Mouse (Mus musculus): ENCODE data around the gene Aars2.

The Aars2 gene

DNA sequence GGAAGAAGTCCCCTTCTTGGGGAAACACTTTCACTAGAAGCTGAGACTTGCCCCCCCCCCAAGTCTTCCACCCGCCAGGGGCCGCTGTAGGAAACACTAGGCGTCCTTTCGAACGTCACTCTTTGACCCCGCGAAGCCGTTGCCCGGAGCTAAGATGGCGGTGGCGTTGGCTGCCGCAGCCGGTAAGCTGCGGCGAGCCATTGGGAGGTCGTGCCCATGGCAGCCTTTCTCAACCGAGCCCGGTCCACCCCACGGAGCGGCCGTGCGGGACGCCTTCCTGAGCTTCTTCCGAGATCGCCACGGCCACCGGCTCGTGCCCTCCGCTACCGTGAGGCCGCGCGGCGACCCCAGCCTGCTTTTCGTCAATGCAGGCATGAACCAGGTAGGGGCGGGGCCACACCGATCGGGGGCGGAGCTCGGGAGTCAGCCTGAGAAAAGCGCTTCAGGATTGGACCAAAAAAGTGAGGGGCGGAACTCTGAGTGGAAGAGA lies at the start of gene Aars2:
Gene Aars2, plus strand, starts transcription at position 142 of the 490 bp plus-strand sequence.
- peak; percentile 94 for DNase-seq

DNA sequence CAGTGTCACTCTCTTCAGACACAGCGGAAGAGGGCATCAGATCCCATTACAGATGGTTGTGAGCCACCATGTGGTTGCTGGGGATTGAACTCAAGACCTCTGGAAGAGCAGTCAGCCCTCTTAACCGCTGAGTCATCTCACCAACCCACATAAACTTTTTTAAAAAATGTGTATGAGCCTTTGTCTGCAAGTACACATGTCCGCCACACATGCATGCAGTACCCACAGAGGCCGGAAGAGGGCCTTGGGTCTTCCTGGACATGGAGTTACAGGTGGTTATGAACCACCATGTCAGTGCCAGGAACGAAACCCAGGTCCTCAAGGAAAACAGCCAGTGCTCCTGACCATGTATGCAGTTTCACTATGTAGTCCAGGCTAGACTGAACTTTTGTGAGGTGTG lies 49.2 kb upstream of the Aars2 start:
- DNase-seq = no peak

DNA sequence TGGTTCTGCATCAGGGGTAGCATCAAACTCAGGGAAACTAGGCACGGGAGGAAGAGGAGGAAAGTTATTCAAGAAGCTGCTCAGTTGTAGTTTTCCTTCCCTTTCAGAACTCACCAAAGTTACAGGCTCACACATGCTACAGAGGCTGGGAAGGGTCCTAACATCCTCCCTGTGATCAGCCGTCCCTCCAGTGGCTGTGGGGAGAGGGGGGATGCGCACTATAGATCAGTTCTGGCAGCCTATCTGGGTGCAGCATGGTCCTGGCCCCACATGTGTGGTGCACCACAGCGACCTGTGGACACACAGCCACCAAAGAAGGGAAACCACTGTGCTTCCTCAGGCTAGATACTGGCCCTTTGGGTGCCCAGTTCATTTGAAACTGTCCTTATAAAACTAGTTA lies 48.1 kb upstream of the Aars2 start:
- no peak for DNase-seq

DNA sequence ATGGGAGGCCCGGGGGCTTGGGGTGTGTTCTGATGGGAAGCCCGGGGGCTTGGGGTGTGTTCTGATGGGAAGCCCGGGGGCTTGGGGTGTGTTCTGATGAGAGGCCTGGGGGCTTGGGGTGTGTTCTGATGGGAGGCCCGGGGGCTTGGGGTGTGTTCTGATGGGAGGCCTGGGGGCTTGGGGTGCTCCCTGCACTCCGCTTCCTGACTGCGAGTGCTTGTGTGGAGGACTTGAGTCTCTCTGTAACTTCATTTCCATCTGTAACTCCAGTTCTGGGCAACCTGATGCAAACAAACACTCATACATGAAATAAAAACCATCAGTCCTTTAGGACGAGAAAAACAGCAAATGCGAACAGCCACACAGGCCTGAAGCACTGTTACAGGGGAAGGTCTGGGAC lies 47.6 kb upstream of the Aars2 start:
- DNase-seq = no peak

- DNase-seq = no peak
Observed at GRCm38 (mm10) chr17:45462506-45462905, 44.1 kb upstream of the Aars2 start.

DNA sequence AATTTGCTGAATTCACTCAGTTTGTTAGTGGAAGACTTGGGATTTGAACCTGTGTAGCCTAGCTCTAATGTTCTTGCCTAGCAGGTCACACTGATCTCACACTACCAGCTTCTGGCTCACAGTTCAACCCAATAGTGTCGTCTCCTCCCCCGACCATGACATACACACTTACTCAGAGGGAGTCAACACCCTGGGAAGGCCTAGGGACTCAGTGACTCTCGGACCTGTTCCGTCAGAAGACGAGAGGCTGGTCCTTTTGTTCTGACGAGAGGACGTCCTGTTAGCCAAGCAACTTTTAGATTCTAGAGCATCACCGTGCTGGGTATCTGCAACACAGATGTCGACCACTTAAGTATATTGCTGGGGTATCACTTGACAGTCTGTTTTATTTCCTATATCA lies 42.4 kb upstream of the Aars2 start:
- DNase-seq = no peak

DNA sequence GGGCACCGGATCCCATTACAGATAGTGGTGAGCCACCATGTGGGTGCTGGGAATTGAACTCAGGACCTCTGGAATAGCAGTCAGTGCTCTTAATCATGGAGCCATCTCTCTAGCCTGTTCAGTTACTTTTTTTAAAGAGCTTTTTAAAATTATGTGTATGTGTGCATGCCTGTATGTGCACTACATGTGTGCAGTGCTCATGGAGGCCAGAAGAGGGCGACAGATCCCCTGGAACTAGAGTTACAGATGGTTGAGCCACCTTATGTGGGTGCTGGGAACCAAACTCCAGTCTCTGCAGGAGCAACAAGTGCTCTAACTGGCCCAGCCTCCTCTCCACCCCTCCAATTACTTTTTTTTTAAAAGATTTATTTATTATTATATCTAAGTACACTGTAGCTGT lies 39.9 kb upstream of the Aars2 start:
- no peak for DNase-seq

DNA sequence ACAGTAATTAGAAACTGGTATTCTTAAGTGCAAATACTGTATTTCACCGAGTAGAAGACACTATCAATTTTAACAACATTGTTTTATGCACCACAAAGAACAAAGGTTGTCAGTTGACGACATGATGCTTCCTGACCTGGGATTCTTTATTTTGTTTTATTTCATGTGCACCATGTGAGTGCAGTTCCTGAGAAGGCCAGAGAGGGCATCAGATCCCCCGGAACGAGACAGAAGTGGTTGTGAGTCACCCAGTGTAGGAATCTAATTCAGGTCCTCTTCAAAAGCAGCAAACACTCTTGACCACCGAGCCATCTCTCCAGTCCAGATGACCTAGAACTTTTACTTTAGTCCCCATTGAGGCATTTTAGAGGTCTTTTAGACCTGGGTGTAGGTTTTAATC lies 38.3 kb upstream of the Aars2 start:
- DNase-seq = no peak

DNA sequence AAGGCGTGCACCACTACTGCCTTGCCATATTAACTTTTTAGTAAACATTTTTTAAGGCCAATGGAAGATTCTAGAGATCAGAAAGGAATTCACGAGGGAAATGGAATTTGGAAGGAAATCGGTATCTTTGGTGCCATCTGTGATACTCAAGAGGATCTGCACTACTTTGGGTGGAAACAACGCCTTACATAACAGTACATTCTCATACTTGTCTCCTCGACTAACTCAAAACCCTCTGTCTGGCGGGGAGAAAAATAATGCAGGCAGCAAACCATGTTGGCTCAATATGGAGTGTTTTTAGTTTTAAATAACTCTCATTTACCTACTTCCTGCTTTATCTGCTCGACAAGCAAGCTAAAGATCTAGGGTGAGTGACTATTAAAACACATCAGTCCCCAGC lies 35.9 kb upstream of the Aars2 start:
- no peak for DNase-seq

DNA sequence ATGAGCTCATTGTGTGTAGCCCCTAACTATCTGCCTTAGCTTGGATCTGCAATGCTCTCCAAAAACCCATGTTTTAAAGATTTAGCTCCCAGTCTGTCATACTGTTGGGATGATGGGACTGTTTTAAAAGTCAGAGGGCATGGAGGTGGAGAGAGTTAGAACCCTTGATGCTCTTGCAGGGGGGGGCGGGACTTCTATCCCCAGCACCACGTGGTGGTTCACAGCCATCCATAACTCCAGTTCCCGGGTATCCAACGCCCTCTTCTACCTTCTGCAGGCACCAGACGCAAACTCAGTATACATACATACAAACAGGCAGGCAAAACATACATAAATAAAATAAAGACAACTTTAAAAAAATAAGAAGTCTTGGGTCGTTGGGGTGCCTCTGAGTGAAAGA lies 33.0 kb upstream of the Aars2 start:
- peak; percentile 37 for DNase-seq

DNA sequence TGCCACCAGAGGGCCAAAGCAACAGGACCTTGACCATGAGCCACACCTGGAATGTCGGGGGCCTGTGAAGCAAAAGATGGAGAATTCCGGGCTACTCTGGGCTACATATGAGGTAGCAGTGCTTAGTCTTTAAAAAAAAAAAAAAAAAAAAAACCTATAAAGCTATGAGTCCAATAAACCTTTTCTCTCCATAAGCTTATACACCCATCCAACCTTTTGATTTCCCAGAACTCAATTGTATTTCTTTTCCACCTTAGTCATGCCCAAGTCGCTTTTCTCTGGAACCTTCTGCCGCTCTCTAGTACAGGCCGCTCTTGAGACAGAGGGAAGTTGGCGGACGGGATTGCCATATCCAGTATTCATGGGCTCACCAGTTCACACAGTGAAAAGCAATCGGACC lies 32.5 kb upstream of the Aars2 start:
- DNase-seq = no peak

DNA sequence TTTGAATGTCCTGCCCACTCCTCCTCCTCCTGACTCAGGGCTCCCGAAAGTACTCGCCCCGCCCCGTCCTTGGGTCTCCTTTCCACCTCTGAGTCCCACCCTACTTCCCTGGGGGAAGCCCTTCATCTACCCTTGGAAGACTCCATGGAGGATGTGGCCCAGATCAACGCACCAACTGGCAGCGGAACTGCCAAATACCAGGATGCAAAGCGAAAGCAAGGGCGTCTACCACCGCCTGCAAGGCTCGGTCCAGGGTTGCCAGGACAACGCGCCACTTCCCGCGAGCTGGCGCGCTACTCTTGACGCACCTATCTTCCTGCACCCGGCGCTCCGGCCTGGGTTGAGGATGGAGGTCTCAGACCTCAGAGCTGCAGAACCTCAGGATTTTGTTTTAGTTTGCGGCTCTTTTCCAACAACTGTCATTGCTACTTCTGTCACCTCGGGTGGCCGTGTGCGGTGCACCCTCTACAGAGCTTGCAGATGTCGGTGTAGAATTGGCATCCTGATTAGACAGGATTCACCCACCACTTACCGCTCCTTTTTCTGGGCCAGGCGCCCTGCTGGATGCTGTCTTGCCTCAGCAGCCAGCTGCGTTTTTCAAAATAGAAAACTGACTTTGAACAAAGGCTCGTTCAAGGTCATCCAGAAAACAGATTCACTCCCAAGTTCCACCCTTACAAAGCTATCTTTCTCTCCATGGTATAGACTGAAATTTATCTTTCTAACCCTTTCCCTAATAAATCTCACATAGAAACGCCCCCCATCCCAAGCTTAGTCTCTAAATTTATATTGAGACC lies 31.8 kb upstream of the Aars2 start, which contains the start of gene Spats1:
Gene Spats1, minus strand, starts transcription at position 747 of the 797 bp plus-strand sequence.
- DNase-seq = peak; percentile 86

GRCm38 (mm10) chr17:45478234-45478825 lies 28.3 kb upstream of the Aars2 start:
- peak; percentile 89 for DNase-seq

- no peak for DNase-seq
Observed at GRCm38 (mm10) chr17:45480429-45480828, 26.2 kb upstream of the Aars2 start.

GRCm38 (mm10) chr17:45485581-45485980 lies 21.1 kb upstream of the Aars2 start:
- no peak for DNase-seq

GRCm38 (mm10) chr17:45487216-45487615 lies 19.4 kb upstream of the Aars2 start:
- no peak for DNase-seq

DNA sequence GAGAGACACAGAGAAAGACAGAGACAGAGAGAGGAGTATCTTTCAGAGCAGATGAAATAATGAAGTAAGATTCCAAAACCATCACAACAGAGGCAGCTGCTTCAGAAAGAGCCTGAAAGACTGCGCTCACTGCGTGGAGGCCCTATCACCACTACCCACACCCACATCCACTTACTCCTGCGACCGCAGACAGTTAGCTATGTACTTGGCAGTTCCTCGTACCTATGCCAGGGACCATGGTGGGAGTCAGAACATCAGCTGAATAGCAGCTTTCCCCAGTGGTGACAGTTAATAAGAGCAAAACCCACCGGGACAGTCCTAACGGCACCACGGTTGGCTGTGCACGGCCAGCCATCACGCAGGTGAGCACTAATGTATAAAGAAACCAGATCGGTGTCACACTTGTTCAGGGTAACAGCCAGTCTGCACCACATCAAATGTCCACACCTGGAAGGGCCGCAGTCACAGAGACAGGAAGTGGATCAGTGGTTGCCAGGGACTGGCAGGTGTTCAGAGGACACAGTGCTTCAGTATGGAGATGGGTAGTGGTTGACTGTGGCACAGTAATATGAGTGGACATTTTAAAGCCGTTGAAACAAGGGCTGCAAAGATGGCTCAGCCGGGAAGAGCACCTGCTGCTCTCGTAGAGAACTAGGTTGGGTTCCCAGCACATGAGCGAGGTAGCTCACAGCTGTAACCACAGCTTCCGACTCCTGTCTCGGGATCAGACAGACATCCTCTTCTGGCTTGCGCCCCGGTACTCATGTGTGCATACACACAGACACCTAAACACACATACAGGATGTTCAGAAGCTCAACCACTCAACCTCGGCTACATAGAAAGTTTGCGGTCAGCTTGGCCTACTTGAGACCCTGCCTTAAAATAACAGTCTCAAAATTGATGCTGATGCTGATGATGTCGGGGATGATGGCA lies 18.1 kb upstream of the Aars2 start:
- DNase-seq = no peak

DNA sequence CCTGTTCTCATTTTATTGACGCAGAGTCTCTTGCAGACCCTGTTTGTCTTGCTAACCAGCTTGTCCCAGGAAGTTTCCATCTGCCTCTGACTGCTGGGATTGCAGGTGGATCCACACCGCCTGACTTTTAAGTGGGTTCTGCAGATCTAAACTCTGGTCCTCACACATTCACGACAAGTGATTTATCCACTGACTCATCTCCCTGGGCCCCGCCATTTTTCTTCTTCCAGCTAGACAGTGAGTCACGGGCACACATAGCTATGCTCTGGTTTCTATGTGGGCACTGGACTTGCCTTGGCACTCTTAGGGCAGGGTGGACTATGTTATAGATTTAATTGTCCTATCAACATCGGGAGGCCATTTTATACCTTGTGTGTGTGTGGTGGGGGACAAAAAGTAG lies 16.9 kb upstream of the Aars2 start:
- DNase-seq = no peak

- no peak for DNase-seq
Observed at GRCm38 (mm10) chr17:45490532-45491154, 16.0 kb upstream of the Aars2 start.

DNA sequence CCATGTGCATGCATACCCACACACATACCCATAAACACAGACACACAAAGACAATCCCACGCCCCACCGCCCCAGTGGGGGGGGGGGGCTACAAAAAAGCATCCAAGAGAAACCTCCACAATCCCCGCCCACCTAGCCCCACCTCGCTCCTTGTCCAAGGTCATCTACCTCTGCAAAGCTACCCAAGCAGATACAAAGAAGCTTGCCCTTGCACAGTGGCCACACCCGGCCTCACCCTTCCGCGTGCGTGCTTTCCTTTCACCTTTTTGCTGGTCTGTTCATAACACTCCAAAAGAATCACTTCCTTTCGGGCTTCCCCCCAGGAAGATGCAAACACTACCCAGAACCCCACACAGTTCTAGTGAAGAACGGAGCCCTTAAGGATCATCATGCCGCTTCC lies 11.2 kb upstream of the Aars2 start:
- no peak for DNase-seq

DNA sequence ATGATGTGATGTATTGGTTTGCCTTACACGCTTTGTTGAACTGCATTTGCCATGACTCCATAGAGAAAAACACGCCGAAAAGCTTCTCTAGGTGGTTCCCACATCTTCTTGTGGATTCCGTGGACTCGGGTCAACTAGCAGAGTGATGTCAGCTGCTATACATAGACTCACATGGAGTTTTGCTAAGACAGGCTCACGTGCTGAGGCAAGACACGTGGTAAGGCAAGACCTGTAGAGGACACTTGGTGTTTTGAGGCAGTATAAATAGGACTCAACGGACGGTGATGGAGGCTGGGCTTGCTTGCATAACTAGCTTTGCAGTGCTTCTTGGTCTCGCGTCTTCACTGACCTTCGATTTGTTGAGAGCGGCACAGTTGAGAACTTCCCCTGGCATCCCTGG lies 8.2 kb upstream of the Aars2 start:
- no peak for DNase-seq

GRCm38 (mm10) chr17:45499516-45499915 lies 7.1 kb upstream of the Aars2 start:
- no peak for DNase-seq

DNA sequence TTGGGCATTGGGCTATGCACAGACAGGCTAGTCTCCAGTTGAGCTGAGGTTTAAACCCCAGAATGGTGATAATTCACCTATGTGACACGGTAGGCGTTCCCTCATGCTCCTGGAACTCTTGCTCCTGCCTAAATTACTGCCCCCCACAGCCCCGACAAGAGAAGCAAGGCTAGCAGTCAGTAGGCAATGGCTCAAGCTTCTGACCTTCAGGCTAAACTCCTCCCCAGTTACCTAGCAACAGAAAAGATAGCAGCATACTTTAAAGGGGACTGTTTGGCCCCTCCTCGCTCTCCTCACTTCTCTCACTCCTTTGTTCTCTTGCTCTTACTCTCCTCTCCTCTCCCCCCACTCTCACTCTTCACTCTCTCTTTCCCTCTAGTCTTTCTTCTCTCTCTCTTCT lies 5.7 kb upstream of the Aars2 start:
- no peak for DNase-seq

All from cerebellum, adult 9-10 months (tissue).